Comparison of ENCODE assay signal across 14 mouse cellular contexts in genomic region chr16:51118365-51118764, GRCm38 (mm10).
A peak's percentile ranks its signal among the peaks of the same experiment; 100 is the strongest.
DNase-seq lines count a peak whose midpoint lies in the region; ATAC-seq lines count a peak whose summit lies in the region.
"Had no signal": no experiment of that assay in that cellular context is flagged by ENCODE, and none has a peak within 500 bp of the region (broad histone marks: within the 10 kb centered on the region; RNA-seq: fewer than 3 reads in every experiment).

No protein-coding gene starts in this region.

- WGBS in heart, embryonic 14.5 days: 50% methylated on average over 3 of the region's 3 CpGs
- 38% methylated on average over 3 of the region's 3 CpGs for WGBS in hindbrain, embryonic 16.5 days
- 34% methylated on average over 3 of the region's 3 CpGs for WGBS in midbrain, embryonic 13.5 days

- H3K4me1 ChIP-seq in heart, embryonic 14.5 days (ENCODE audit: control insufficient read depth in 2 of 2, insufficient read depth in 2 of 2, low read length in 2 of 2): peaks cover 0 to 5% of the 10 kb centered on the region in 2 experiments; a peak in 1 of 4 replicates
- H3K4me1 ChIP-seq in hindbrain, embryonic 16.5 days (ENCODE audit: control insufficient read depth, insufficient read depth, low read depth, low read length): no peaks in the 10 kb centered on the region
- H3K4me1 ChIP-seq in midbrain, embryonic 13.5 days (replicated peaks): peaks cover 7% of the 10 kb centered on the region; the same call in 1 of the 2 replicates
- H3K4me1 ChIP-seq: lung, embryonic 15.5 days had no signal

- peak overlapping the region; percentile 51; the same call in 1 of the 2 replicates for H3K4me2 ChIP-seq in heart, embryonic 14.5 days (ENCODE audit: low read length)
- peak overlapping the region; percentile 31 for H3K4me2 ChIP-seq in hindbrain, embryonic 16.5 days (ENCODE audit: low read length)
- H3K4me2 ChIP-seq in midbrain, embryonic 13.5 days (replicated peaks): peak overlapping the region; percentile 27; the same call in 1 of the 2 replicates

- no peak for ATAC-seq in heart, embryonic 14.5 days (ENCODE audit: insufficient number of reproducible peaks, insufficient read depth, low FRiP score, low read depth)
- ATAC-seq in hindbrain, embryonic 16.5 days: no peak
- ATAC-seq in midbrain, embryonic 13.5 days: peak; percentile 48; the same call in 1 of the 2 replicates
- ATAC-seq: CD4-positive, CD25-positive, alpha-beta regulatory T cell, adult 4 months had no signal

- H3K9me3 ChIP-seq in heart, embryonic 14.5 days (ENCODE audit: control insufficient read depth, low read length): no peaks in the 10 kb centered on the region
- H3K9me3 ChIP-seq in hindbrain, embryonic 16.5 days (ENCODE audit: control insufficient read depth, low read length): no peaks in the 10 kb centered on the region
- no peaks in the 10 kb centered on the region for H3K9me3 ChIP-seq in midbrain, embryonic 13.5 days
- H3K9me3 ChIP-seq: lung, embryonic 15.5 days had no signal

- H3K27ac ChIP-seq in heart, embryonic 14.5 days (replicated peaks in 1 of 2; ENCODE audit: control insufficient read depth in 1 of 2, insufficient read depth in 1 of 2, low read depth in 2 of 2, low read length in 2 of 2): no peak overlapping the region
- no peak overlapping the region for H3K27ac ChIP-seq in hindbrain, embryonic 16.5 days (ENCODE audit: low read depth, low read length)
- H3K27ac ChIP-seq in midbrain, embryonic 13.5 days: no peak overlapping the region
- H3K27ac ChIP-seq: lung, embryonic 15.5 days had no signal

- H3K4me3 ChIP-seq in heart, embryonic 14.5 days (ENCODE audit: control insufficient read depth in 1 of 2, insufficient read depth in 1 of 2, low read depth in 1 of 2, low read length in 2 of 2): no peak overlapping the region
- H3K4me3 ChIP-seq in hindbrain, embryonic 16.5 days (ENCODE audit: low read length): no peak overlapping the region
- no peak overlapping the region for H3K4me3 ChIP-seq in midbrain, embryonic 13.5 days (replicated peaks)
- H3K4me3 ChIP-seq: lung, embryonic 15.5 days had no signal

- no peak for DNase-seq in heart, adult 8-10 months (ENCODE audit: low spot score)
- DNase-seq in c-Kit-positive CD71-positive TER-119-negative erythroid progenitor cells, embryonic 14.5 days (ENCODE audit: low read depth): peak; percentile 13
- DNase-seq in adrenal gland, adult 18-20 months (ENCODE audit: low spot score in 2 of 2): no peak
- DNase-seq in cerebellum, postnatal 14 days: no peak
- DNase-seq in heart, adult 18-20 months: no peak
- DNase-seq: cerebellum, adult 9-11 months; heart, postnatal 36 days; kidney, postnatal 14 days; thymus, postnatal 25 days had no signal

- H3K36me3 ChIP-seq in heart, embryonic 14.5 days (ENCODE audit: control insufficient read depth, insufficient read depth, low read length): no peaks in the 10 kb centered on the region
- H3K36me3 ChIP-seq in hindbrain, embryonic 16.5 days (ENCODE audit: control insufficient read depth, insufficient read depth, low read length): no peaks in the 10 kb centered on the region
- H3K36me3 ChIP-seq in midbrain, embryonic 13.5 days: no peaks in the 10 kb centered on the region
- H3K36me3 ChIP-seq: lung, embryonic 15.5 days had no signal

- H3K9ac ChIP-seq in heart, embryonic 14.5 days (ENCODE audit: low read length): no peak overlapping the region
- H3K9ac ChIP-seq in hindbrain, embryonic 16.5 days (ENCODE audit: low read depth, low read length): no peak overlapping the region
- no peak overlapping the region for H3K9ac ChIP-seq in midbrain, embryonic 13.5 days (replicated peaks)
- H3K9ac ChIP-seq: lung, embryonic 15.5 days had no signal

- no peaks in the 10 kb centered on the region for H3K27me3 ChIP-seq in heart, embryonic 14.5 days (ENCODE audit: control insufficient read depth, insufficient read depth, low read length)
- H3K27me3 ChIP-seq in hindbrain, embryonic 16.5 days (replicated peaks; ENCODE audit: control insufficient read depth, insufficient read depth, low read length): no peaks in the 10 kb centered on the region
- no peaks in the 10 kb centered on the region for H3K27me3 ChIP-seq in midbrain, embryonic 13.5 days
- H3K27me3 ChIP-seq: lung, embryonic 15.5 days had no signal
